Mouse (Mus musculus): ENCODE results near the gene 4931440F15Rik. TPM values are rescaled to one million over a fixed set of nuclear protein-coding genes. Genes with fewer than 3 reads are reported as not detected.
"Not testable (repeated sequence)": the region's sequence is repeated elsewhere in the genome, so short reads cannot be mapped to it uniquely, and the experiment has no call there.

4931440F15Rik gene
- polyA plus RNA-seq, 1 experiment, result 0.21 TPM

DNA sequence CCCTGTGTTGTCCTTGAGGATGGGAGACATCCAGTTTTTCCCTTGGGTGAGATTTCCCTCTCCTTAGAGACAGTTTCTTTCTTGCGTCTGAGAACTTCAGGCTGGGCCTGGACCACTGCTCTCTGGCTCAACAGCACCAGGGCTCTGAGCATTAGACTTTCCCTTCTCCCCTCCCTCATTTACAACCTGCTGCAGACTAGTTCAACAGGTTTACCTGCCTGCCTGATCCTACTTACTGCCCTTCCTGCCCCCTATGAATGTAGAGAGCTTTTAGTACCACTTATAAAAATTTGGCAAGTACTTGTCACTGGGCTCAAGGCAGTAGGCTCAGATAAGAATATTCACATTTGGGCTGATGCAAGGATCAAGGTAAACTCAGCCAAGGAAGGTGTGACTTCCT is 533 bp upstream of the 4931440F15Rik start:
- TF ChIP-seq CTCF (IDR thresholded peaks at IDR 0.05; ENCODE audit: borderline replicate concordance, insufficient read depth, low read length), result no peak
- no peak for TF ChIP-seq POLR2A (IDR thresholded peaks at IDR 0.05; ENCODE audit: low read depth, low read length)
- no peaks in the 10 kb centered on the region; the same call in 1 of the 2 replicates for H3K4me1 ChIP-seq (ENCODE audit: control insufficient read depth, insufficient read depth, low read length)

DNA sequence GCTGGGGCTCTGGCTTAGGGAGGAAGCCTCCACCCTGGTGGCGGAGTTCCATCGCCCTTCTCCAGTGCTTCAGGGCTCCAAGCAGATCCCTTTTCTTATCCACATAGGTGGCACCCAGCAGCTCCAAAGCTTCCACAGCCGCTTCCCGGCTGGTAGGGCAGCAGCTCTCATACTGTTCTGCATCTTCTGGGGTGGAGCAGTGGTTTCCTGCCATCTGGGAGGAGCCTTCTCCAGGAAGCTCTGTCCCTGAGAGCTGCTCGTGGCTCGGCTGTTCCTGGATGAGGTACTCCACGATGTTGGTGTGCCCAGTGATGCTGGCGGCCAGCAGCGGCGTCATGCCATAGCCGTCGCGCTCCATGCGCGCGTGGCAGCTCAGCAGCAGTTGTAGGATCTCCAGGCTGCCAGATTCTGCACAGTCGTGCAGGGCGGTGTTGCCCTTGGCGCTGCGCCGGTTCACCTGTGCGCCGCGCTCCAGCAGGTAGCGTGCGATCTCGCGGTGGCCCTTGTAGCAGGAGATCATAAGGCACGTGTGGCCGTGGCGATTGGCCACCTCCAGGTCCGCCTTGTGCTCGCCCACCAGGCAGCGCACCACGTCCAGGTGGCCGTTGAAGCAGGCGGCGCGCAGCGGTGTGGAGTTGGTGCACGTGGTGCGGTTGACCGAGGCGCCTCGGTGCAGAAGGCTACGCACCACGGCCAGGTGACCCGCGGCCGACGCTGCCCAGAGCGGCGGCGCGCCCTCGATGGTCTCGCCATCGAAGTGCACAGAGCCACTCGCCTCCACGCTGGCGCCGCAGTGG is 796 bp downstream of the 4931440F15Rik start:
- not testable (repeated sequence) for H3K4me1 ChIP-seq (ENCODE audit: control insufficient read depth, insufficient read depth, low read length); H3K27ac ChIP-seq (ENCODE audit: insufficient read depth, low read length); H3K4me3 ChIP-seq (ENCODE audit: insufficient read depth, low read length)

More for the DNA sequence above, 533 bp upstream of the 4931440F15Rik start:
- no peak overlapping the region for H3K27ac ChIP-seq (ENCODE audit: insufficient read depth, low read length)
- no peak overlapping the region for H3K4me3 ChIP-seq (ENCODE audit: insufficient read depth, low read length)

DNA sequence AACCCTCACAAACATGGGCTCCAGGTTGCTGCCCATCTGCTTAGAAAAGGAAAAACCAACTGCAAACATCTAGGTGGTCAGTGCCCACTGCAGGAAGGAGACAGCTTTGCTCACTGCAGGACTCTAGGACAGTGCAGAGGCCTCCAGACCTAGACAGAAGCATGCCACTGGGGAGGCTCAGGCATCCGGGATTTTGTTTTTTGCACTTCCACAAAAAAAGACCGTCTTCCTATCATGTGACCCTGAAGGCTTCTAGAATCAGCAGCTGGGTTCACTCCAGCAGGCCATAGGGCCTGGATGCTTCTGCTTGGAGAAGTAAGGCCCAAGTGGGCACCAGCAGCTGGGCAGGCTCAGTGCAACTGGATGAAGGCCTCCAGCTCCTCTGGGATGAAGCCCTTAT is 2.3 kb downstream of the 4931440F15Rik start:
- Histone ChIP-seq H3K4me1 (ENCODE audit: control insufficient read depth, insufficient read depth, low read length) (no peaks in the 10 kb centered on the region; the same call in 1 of the 2 replicates), H3K4me3 (ENCODE audit: insufficient read depth, low read length) (no peak overlapping the region), H3K27ac (ENCODE audit: insufficient read depth, low read length) (no peak overlapping the region)
- no peak for TF ChIP-seq POLR2A (IDR thresholded peaks at IDR 0.05; ENCODE audit: low read depth, low read length)
- TF ChIP-seq CTCF (IDR thresholded peaks at IDR 0.05; ENCODE audit: borderline replicate concordance, insufficient read depth, low read length), result no peak

DNA sequence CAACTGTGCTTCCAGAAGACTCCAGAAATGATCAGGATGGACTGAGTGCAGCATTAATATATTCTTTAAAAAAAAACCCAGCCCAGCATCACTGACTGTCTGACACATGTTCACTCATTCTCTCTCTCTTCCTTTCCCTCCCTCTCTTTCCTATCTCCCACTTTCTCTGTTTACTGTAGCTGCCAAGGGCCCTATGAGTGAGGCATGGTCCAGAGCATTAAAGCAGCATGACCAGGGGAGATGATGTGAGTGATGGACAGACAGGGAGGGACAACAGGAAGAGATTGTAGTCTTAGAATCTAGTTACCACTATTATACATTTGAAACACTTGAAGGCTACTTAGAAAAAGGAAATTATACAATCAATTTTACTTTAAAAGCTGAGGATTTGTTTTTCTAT is 9.8 kb downstream of the 4931440F15Rik start:
- no peaks in the 10 kb centered on the region for H3K4me1 ChIP-seq (ENCODE audit: control insufficient read depth, insufficient read depth, low read length)
- no peak overlapping the region for H3K4me3 ChIP-seq (ENCODE audit: insufficient read depth, low read length)
- no peak overlapping the region for H3K27ac ChIP-seq (ENCODE audit: insufficient read depth, low read length)
- TF ChIP-seq CTCF (IDR thresholded peaks at IDR 0.05; ENCODE audit: borderline replicate concordance, insufficient read depth, low read length) (no peak), POLR2A (IDR thresholded peaks at IDR 0.05; ENCODE audit: low read depth, low read length) (no peak)

DNA sequence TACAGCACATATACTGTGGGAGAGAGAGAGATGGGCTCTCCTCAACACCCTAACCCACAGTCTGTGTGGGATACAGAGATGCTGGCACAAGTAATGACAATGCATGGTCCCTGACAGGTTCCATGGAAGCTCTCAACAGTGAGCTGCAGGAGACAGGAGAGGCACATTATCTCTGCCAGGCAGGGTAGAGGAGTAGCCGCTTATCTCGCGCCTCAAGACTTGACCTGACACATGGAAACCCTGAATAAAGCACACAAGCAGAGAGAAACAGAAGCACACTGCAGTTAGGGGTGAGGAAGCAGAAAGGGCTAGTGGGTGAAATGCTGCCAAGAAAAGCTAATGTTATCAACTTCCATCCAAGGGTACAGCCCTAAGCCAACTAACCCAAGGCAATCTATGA is 10.2 kb downstream of the 4931440F15Rik start:
- Histone ChIP-seq H3K4me1 (ENCODE audit: control insufficient read depth, insufficient read depth, low read length) (no peaks in the 10 kb centered on the region), H3K4me3 (ENCODE audit: insufficient read depth, low read length) (no peak overlapping the region), H3K27ac (ENCODE audit: insufficient read depth, low read length) (no peak overlapping the region)
- TF ChIP-seq POLR2A (IDR thresholded peaks at IDR 0.05; ENCODE audit: low read depth, low read length) (no peak), CTCF (IDR thresholded peaks at IDR 0.05; ENCODE audit: borderline replicate concordance, insufficient read depth, low read length) (no peak)

DNA sequence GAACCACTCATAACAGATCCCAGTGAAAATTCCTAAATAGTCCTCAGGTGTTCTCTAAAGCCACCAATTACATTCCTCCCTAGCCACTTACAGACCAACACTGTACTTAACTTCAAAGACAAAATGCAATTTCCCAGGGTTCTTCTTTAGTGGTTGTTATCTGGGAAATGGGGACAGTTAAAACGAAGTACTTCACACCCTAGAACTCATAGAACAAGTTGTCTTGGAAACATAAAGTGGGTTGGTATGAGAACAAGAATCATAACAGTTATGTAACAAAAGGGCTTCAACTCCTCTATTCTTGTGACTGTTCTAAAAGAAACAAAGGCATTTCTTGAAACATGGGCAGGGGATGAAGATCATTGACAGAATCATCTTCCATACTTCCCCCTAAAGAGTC is 12.2 kb downstream of the 4931440F15Rik start:
- Histone ChIP-seq H3K4me3 (ENCODE audit: insufficient read depth, low read length) (no peak overlapping the region), H3K4me1 (ENCODE audit: control insufficient read depth, insufficient read depth, low read length) (no peaks in the 10 kb centered on the region), H3K27ac (ENCODE audit: insufficient read depth, low read length) (no peak overlapping the region)
- no peak for TF ChIP-seq POLR2A (IDR thresholded peaks at IDR 0.05; ENCODE audit: low read depth, low read length)
- no peak for TF ChIP-seq CTCF (IDR thresholded peaks at IDR 0.05; ENCODE audit: borderline replicate concordance, insufficient read depth, low read length)

DNA sequence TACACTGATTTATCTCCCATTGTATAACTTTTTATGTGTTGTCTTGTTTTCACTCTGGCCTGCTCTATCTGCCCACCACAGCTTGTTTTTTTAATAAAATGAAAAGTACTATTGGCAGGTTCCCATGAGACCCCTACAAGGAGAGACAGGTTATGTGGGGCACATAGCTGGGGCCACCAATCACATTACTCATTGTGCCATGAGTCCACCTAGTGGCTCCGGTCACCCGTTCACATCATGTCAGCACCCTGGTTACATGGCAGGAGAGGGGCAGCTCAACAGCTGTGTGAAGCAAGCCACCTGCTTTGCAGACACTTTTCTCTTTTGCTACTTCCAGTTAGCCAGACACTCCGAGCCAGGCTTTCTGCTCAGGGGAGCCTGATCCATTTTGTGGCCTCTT is 13.0 kb downstream of the 4931440F15Rik start:
- Histone ChIP-seq H3K4me3 (ENCODE audit: insufficient read depth, low read length) (no peak overlapping the region), H3K27ac (ENCODE audit: insufficient read depth, low read length) (no peak overlapping the region), H3K4me1 (ENCODE audit: control insufficient read depth, insufficient read depth, low read length) (no peaks in the 10 kb centered on the region)
- no peak for TF ChIP-seq POLR2A (IDR thresholded peaks at IDR 0.05; ENCODE audit: low read depth, low read length)
- no peak for TF ChIP-seq CTCF (IDR thresholded peaks at IDR 0.05; ENCODE audit: borderline replicate concordance, insufficient read depth, low read length)

DNA sequence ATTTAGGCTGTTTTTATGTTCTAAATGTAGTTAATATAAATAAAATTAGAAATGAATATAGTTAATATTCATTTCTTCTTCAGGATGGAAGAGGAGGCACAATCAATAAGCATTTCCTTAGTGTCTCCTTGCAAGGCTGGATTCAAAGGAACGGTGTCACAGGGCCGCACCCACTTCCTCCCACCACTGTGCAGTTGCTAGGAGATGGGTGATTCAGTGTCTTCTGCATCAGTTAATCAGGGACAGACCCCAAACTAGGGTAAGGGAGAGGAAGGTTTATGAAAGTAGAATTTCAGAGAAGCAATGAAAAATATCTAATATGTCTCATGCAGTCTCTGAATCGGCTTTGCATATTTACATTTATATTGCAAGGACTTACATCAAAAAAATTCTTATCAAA is 15.1 kb downstream of the 4931440F15Rik start:
- no peaks in the 10 kb centered on the region for H3K4me1 ChIP-seq (ENCODE audit: control insufficient read depth, insufficient read depth, low read length)
- H3K4me3 ChIP-seq (ENCODE audit: insufficient read depth, low read length), result no peak overlapping the region
- TF ChIP-seq CTCF (IDR thresholded peaks at IDR 0.05; ENCODE audit: borderline replicate concordance, insufficient read depth, low read length) (no peak), POLR2A (IDR thresholded peaks at IDR 0.05; ENCODE audit: low read depth, low read length) (no peak)
- no peak overlapping the region for H3K27ac ChIP-seq (ENCODE audit: insufficient read depth, low read length)

DNA sequence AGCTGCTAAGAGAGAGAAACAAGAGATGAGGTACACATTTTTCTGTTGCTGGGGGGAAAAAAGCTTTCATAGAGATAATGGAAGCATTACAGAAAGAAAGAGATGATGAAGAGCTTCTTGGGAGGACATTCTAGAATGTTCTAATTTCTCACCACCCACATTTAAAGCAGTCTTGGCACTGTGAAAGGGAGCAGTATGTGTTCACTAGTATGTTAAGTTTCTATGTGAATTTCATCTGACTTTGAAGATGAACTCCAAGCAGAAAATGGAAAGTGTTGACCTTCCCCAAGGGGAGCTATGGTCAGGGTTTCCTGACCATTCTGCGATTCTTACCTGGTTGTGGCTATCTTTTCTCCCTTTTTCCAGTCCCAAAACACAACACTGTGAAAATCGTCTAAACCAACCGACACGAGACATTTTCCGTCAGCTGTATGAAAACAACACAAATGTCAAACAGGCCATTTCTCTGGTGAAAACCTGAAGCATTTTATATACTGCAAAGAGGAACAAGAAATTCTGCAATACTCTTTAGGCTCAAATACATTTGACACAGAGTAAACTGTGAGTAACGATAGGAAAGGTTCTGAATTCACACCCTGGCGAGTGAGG is 16.4 kb downstream of the 4931440F15Rik start:
- no peaks in the 10 kb centered on the region for H3K4me1 ChIP-seq (ENCODE audit: control insufficient read depth, insufficient read depth, low read length)
- no peak overlapping the region for H3K4me3 ChIP-seq (ENCODE audit: insufficient read depth, low read length)
- TF ChIP-seq CTCF (IDR thresholded peaks at IDR 0.05; ENCODE audit: borderline replicate concordance, insufficient read depth, low read length) (no peak), POLR2A (IDR thresholded peaks at IDR 0.05; ENCODE audit: low read depth, low read length) (no peak)
- no peak overlapping the region for H3K27ac ChIP-seq (ENCODE audit: insufficient read depth, low read length)

DNA sequence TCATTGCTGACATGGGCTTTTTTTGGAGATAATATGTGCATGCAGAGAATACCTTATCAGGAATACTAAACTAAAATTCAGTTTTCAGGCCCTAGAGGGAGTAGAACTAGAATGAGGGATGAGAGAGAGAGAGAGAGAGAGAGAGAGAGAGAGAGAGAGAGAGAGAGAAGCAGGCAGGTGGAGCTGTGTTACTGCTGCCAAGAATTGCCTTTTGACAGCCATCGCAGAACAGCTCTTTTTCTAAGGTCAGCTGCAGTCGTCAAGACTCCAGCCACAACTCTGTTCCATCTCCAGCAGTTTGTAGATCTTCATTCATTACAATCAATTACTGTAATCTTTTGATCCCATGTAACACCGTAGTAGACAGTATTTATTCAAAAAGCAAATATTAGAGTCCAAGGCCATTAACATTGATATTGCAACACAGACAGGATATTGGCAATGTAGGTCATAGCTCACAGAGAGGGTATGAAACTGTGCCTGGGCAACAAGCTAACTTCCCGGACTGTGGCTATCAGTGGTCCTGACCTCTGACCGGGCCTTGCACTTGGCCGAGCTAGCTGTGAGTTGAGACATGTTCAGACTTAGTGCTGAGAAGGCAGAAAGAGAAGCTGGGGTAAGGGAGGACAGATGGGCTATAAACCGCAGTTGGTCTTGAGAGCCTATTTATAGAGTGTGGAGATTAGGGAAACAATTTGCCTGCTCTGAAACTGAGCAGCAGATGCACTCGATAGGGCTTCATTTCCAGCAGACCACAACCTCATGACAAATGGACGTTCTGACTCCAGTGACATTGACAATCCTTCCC is 17.1 kb downstream of the 4931440F15Rik start:
- Histone ChIP-seq H3K4me1 (ENCODE audit: control insufficient read depth, insufficient read depth, low read length) (no peaks in the 10 kb centered on the region), H3K27ac (ENCODE audit: insufficient read depth, low read length) (no peak overlapping the region), H3K4me3 (ENCODE audit: insufficient read depth, low read length) (no peak overlapping the region)
- TF ChIP-seq CTCF (IDR thresholded peaks at IDR 0.05; ENCODE audit: borderline replicate concordance, insufficient read depth, low read length), result no peak
- no peak for TF ChIP-seq POLR2A (IDR thresholded peaks at IDR 0.05; ENCODE audit: low read depth, low read length)
